ENCODE assay signal across 10 mouse cellular contexts in the genomic region with DNA sequence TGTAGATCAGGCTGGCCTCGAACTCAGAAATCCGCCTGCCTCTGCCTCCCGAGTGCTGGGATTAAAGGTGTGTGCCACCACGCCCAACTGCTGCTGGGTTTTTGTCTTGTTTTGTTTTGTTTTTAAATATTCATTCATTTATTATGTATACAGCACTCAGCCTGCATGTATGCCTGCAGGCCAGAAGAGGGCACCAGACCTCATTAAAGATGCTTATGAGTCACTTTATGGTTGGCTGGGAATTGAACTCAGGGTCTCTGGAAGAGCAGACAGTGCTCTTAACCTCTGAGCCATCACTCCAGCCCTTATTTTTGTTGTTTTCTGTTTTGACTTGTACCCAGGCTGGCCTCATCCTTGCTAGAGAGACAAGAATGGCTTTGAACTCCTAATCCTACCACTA. TPM values are rescaled to one million over a fixed set of nuclear protein-coding genes. Genes with fewer than 3 reads are reported as not detected.
DNase-seq lines count a peak whose midpoint lies in the region; ATAC-seq and TF ChIP-seq lines count a peak whose summit lies in the region.
"Had no signal": no experiment of that assay in that cellular context is flagged by ENCODE, and none has a peak within 500 bp of the region (broad histone marks: within the 10 kb centered on the region; RNA-seq: fewer than 3 reads in every experiment).

No protein-coding gene starts in this region.

- no peak overlapping the region for H3K4me3 ChIP-seq in hindbrain, embryonic 10.5 days
- H3K4me3 ChIP-seq in hindbrain, embryonic 13.5 days = no peak overlapping the region

- peak; percentile 81 for TF ChIP-seq CTCF in Patski (IDR thresholded peaks at IDR 0.05)

- H3K4me2 ChIP-seq in hindbrain, embryonic 13.5 days = no peak overlapping the region

- peak; percentile 30 for DNase-seq in hindbrain, embryonic 10.5 days (ENCODE audit: low spot score)
- DNase-seq in B cell, adult 2 months = peak; percentile 63 to 70
- DNase-seq in Patski (ENCODE audit: low read depth, low spot score) = no peak
- peak; percentile 30 for DNase-seq in lung, postnatal 25 days (ENCODE audit: low spot score)
- DNase-seq in ovary, postnatal 36 days (ENCODE audit: low spot score) = no peak
- no peak for DNase-seq in gastrocnemius, postnatal 10 days
- no peak for DNase-seq in right cerebral cortex, postnatal 10 days (ENCODE audit: low spot score in 2 of 2)
- DNase-seq: gastrocnemius, postnatal 36 days had no signal

- CTCF ChIA-PET in Patski (lab: Charles Lee) = interaction anchor here (0.9 to 1.5 kb wide), 5 partner anchors 15 to 41 kb away, joined by 3 to 5 read pairs (median 4); no protein-coding TSS in a partner anchor

- ATAC-seq in hindbrain, embryonic 13.5 days (ENCODE audit: low FRiP score) = no peak
- ATAC-seq in Patski = no peak

- no peaks in the 10 kb centered on the region for H3K9me3 ChIP-seq in hindbrain, embryonic 10.5 days
- no peaks in the 10 kb centered on the region for H3K9me3 ChIP-seq in hindbrain, embryonic 13.5 days

- no peaks in the 10 kb centered on the region for H3K27me3 ChIP-seq in hindbrain, embryonic 10.5 days (ENCODE audit: insufficient read depth, poor library complexity, severe bottlenecking)
- H3K27me3 ChIP-seq in hindbrain, embryonic 13.5 days = no peaks in the 10 kb centered on the region
- no peaks in the 10 kb centered on the region for H3K27me3 ChIP-seq in Patski

- WGBS in hindbrain, embryonic 10.5 days = 78% methylated on average over 4 of the region's 4 CpGs
- 71% methylated on average over 4 of the region's 4 CpGs for WGBS in hindbrain, embryonic 13.5 days

- H3K36me3 ChIP-seq in hindbrain, embryonic 10.5 days = peaks cover 43% of the 10 kb centered on the region
- peaks cover 32% of the 10 kb centered on the region for H3K36me3 ChIP-seq in hindbrain, embryonic 13.5 days

- no peak overlapping the region for H3K27ac ChIP-seq in hindbrain, embryonic 10.5 days
- H3K27ac ChIP-seq in hindbrain, embryonic 13.5 days = no peak overlapping the region

- in situ Hi-C loops in Patski (cut with MboI; ENCODE audit: low pct_unique_long_range_greater_than_20kb) = no loop called here

- no peak overlapping the region for H3K9ac ChIP-seq in hindbrain, embryonic 13.5 days

- POLR2A ChIA-PET in Patski (lab: Charles Lee) = no interaction called here

- H3K4me1 ChIP-seq in hindbrain, embryonic 10.5 days (replicated peaks) = peaks cover 16% of the 10 kb centered on the region
- H3K4me1 ChIP-seq in hindbrain, embryonic 13.5 days (replicated peaks) = peaks cover 9% of the 10 kb centered on the region

RNA-seq across cellular contexts. Expression of gene 4931414P19Rik, which starts 4.2 kb away (rescaled TPM):
- polyA plus RNA-seq in hindbrain, embryonic 10.5 days (2016; fragmentation: Nextera tagmentation; extraction: Ambion mirVana) = 8.3 and 9.5 TPM in 2 replicates
- 6.8 and 7.6 TPM in 2 replicates for polyA plus RNA-seq in hindbrain, embryonic 13.5 days (2015; fragmentation: Nextera tagmentation; extraction: Ambion mirVana)
- 12.2 TPM for polyA plus RNA-seq in Patski (2021)
- total RNA-seq in gastrocnemius, postnatal 10 days (2021) = 1 to 10 TPM; 3.1 to 5.1 TPM

RNA-seq across cellular contexts. Expression of gene Psmb5, which starts 7.9 kb away (rescaled TPM):
- polyA plus RNA-seq in hindbrain, embryonic 10.5 days (2016; fragmentation: Nextera tagmentation; extraction: Ambion mirVana) = 500 and 517 TPM in 2 replicates
- 439 and 447 TPM in 2 replicates for polyA plus RNA-seq in hindbrain, embryonic 13.5 days (2015; fragmentation: Nextera tagmentation; extraction: Ambion mirVana)
- polyA plus RNA-seq in Patski (2021) = 335 TPM
- 100 to 1,000 TPM; 183 to 207 TPM for total RNA-seq in gastrocnemius, postnatal 10 days (2021)

RNA-seq across cellular contexts. Expression of gene Psmb11, which starts 11.3 kb away (rescaled TPM):
- polyA plus RNA-seq in hindbrain, embryonic 10.5 days (2016; fragmentation: Nextera tagmentation; extraction: Ambion mirVana) = 0.04 and 0.16 TPM in 2 replicates
- not detected in 2 replicates for polyA plus RNA-seq in hindbrain, embryonic 13.5 days (2015; fragmentation: Nextera tagmentation; extraction: Ambion mirVana)
- polyA plus RNA-seq in Patski (2021) = 0.01 TPM
- total RNA-seq in gastrocnemius, postnatal 10 days (2021) = not detected
- polyA plus RNA-seq: urinary bladder, adult 2 months had no signal

RNA-seq across cellular contexts. Expression of gene Gm17606, which starts 30.8 kb away (rescaled TPM):
- not detected in 2 replicates for polyA plus RNA-seq in hindbrain, embryonic 10.5 days (2016; fragmentation: Nextera tagmentation; extraction: Ambion mirVana)
- polyA plus RNA-seq in hindbrain, embryonic 13.5 days (2015; fragmentation: Nextera tagmentation; extraction: Ambion mirVana) = not detected in 2 replicates
- not detected for polyA plus RNA-seq in Patski (2021)
- total RNA-seq in gastrocnemius, postnatal 10 days (2021) = not detected
- total RNA-seq: gastrocnemius, postnatal 36 days had no signal
- polyA plus RNA-seq: urinary bladder, adult 2 months had no signal

RNA-seq across cellular contexts. Expression of gene Cdh24, which starts 31.2 kb away (rescaled TPM):
- polyA plus RNA-seq in hindbrain, embryonic 10.5 days (2016; fragmentation: Nextera tagmentation; extraction: Ambion mirVana) = 4.5 and 7.1 TPM in 2 replicates
- 8.6 and 9.4 TPM in 2 replicates for polyA plus RNA-seq in hindbrain, embryonic 13.5 days (2015; fragmentation: Nextera tagmentation; extraction: Ambion mirVana)
- 7.0 TPM for polyA plus RNA-seq in Patski (2021)
- 1 to 10 TPM in 1 of 2 experiments, under 1 TPM in 1; 0.96 to 1.8 TPM for total RNA-seq in gastrocnemius, postnatal 10 days (2021)

Comparison
In these comparisons a context has a peak if more than half of its experiments do, and no peak if none do; other contexts are left out.
1. DNase-seq: peak in hindbrain, embryonic 10.5 days (single experiment), B cell, adult 2 months (2 of 2) and lung, postnatal 25 days (single experiment); none in Patski (single experiment), ovary, postnatal 36 days (single experiment), gastrocnemius, postnatal 10 days (single experiment) and right cerebral cortex, postnatal 10 days (0 of 2).